In genomic region chr1:62244191-62244984, GRCm38 (mm10) we compare ENCODE assay signal across 9 mouse cellular contexts.
DNase-seq lines count a peak whose midpoint lies in the region; ATAC-seq lines count a peak whose summit lies in the region.
"Had no signal": no experiment of that assay in that cellular context is flagged by ENCODE, and none has a peak within 500 bp of the region (broad histone marks: within the 10 kb centered on the region; RNA-seq: fewer than 3 reads in every experiment).

No protein-coding gene starts in this region.

- H3K9ac ChIP-seq in heart, embryonic 11.5 days (ENCODE audit: low read depth, low read length), result no peak overlapping the region
- no peak overlapping the region for H3K9ac ChIP-seq in midbrain, embryonic 14.5 days (replicated peaks; ENCODE audit: low read length)
- no peak overlapping the region for H3K9ac ChIP-seq in midbrain, embryonic 16.5 days (ENCODE audit: low read depth, low read length)

- H3K27ac ChIP-seq in heart, embryonic 11.5 days (ENCODE audit: low read depth, low read length), result no peak overlapping the region
- H3K27ac ChIP-seq in midbrain, embryonic 14.5 days (replicated peaks; ENCODE audit: low read depth, low read length), result no peak overlapping the region
- no peak overlapping the region for H3K27ac ChIP-seq in midbrain, embryonic 16.5 days (ENCODE audit: low read length)

- H3K4me1 ChIP-seq in heart, embryonic 11.5 days (ENCODE audit: control insufficient read depth, insufficient read depth, low read length), result no peaks in the 10 kb centered on the region
- H3K4me1 ChIP-seq in midbrain, embryonic 14.5 days (ENCODE audit: control insufficient read depth, insufficient read depth, low read length), result peaks cover 4% of the 10 kb centered on the region; the same call in 1 of the 2 replicates
- H3K4me1 ChIP-seq in midbrain, embryonic 16.5 days (ENCODE audit: control insufficient read depth, insufficient read depth, low read length), result no peaks in the 10 kb centered on the region

- H3K9me3 ChIP-seq in heart, embryonic 11.5 days (replicated peaks; ENCODE audit: control insufficient read depth, low read length), result no peaks in the 10 kb centered on the region
- H3K9me3 ChIP-seq in midbrain, embryonic 14.5 days (ENCODE audit: control insufficient read depth, low read length), result no peaks in the 10 kb centered on the region
- H3K9me3 ChIP-seq in midbrain, embryonic 16.5 days (replicated peaks; ENCODE audit: control insufficient read depth, low read length, poor library complexity, severe bottlenecking), result no peaks in the 10 kb centered on the region

- no peak overlapping the region for H3K4me3 ChIP-seq in heart, embryonic 11.5 days (ENCODE audit: low read depth, low read length)
- no peak overlapping the region for H3K4me3 ChIP-seq in midbrain, embryonic 14.5 days (replicated peaks; ENCODE audit: low read depth, low read length)
- H3K4me3 ChIP-seq in midbrain, embryonic 16.5 days (ENCODE audit: low read depth, low read length), result no peak overlapping the region

- no peaks in the 10 kb centered on the region for H3K27me3 ChIP-seq in heart, embryonic 11.5 days (ENCODE audit: control insufficient read depth, insufficient read depth, low read length)
- H3K27me3 ChIP-seq in midbrain, embryonic 14.5 days (ENCODE audit: control insufficient read depth, insufficient read depth, low read length), result no peaks in the 10 kb centered on the region
- no peaks in the 10 kb centered on the region for H3K27me3 ChIP-seq in midbrain, embryonic 16.5 days (ENCODE audit: control insufficient read depth, insufficient read depth, low read depth, low read length)

- no peak for ATAC-seq in heart, embryonic 11.5 days (replicated peaks; ENCODE audit: insufficient number of reproducible peaks, low FRiP score, low TSS enrichment)
- ATAC-seq in midbrain, embryonic 14.5 days (ENCODE audit: low FRiP score, low TSS enrichment), result no peak
- no peak for ATAC-seq in midbrain, embryonic 16.5 days

- intact Hi-C loops in heart, postnatal 14 days (cut with DNase I), result no loop called here

- no peaks in the 10 kb centered on the region for H3K36me3 ChIP-seq in heart, embryonic 11.5 days (ENCODE audit: control insufficient read depth, insufficient read depth, low read length)
- no peaks in the 10 kb centered on the region for H3K36me3 ChIP-seq in midbrain, embryonic 14.5 days (ENCODE audit: control insufficient read depth, insufficient read depth, low read length)
- H3K36me3 ChIP-seq in midbrain, embryonic 16.5 days (ENCODE audit: control insufficient read depth, insufficient read depth, low read length), result no peaks in the 10 kb centered on the region

- H3K4me2 ChIP-seq in heart, embryonic 11.5 days, result no peak overlapping the region
- no peak overlapping the region for H3K4me2 ChIP-seq in midbrain, embryonic 14.5 days (ENCODE audit: low read length)
- H3K4me2 ChIP-seq in midbrain, embryonic 16.5 days (ENCODE audit: low read length), result no peak overlapping the region

- peak; percentile 93 for DNase-seq in heart, adult 11 months
- peak; percentile 38 for DNase-seq in midbrain, embryonic 14.5 days
- peak; percentile 16 to 23 for DNase-seq in heart, postnatal 14 days
- DNase-seq in mesoderm, embryonic 11.5 days (ENCODE audit: low read depth, low spot score), result peak; percentile 34
- no peak for DNase-seq in layer of hippocampus, postnatal 14 days (ENCODE audit: low spot score in 2 of 2)
- no peak for DNase-seq in ovary, postnatal 14 days (ENCODE audit: low spot score)
- DNase-seq: thymus, adult 2 months had no signal

- WGBS in heart, embryonic 11.5 days (ENCODE audit: insufficient replicate concordance), result 55% methylated on average over 12 of the region's 12 CpGs
- 49% methylated on average over 12 of the region's 12 CpGs for WGBS in midbrain, embryonic 14.5 days
- 51% methylated on average over 12 of the region's 12 CpGs for WGBS in midbrain, embryonic 16.5 days

Comparison
In these comparisons a context has a peak if more than half of its experiments do, and no peak if none do; other contexts are left out.
1. DNase-seq: peak in heart, adult 11 months (single experiment), midbrain, embryonic 14.5 days (single experiment), heart, postnatal 14 days (2 of 2) and mesoderm, embryonic 11.5 days (single experiment); none in layer of hippocampus, postnatal 14 days (0 of 2) and ovary, postnatal 14 days (single experiment).